Mouse (Mus musculus) bone marrow macrophage, adult 2 months (primary cell): ENCODE data around the gene Etfa.

Experiments used
- CTCF ChIP-seq: IDR thresholded peaks from 2 replicates; pipeline ENCODE4 v1.5.1; 2012; ENCODE audit warnings: low read depth, mild to moderate bottlenecking, low read length, moderate library complexity
- POLR2A ChIP-seq: IDR thresholded peaks from 2 replicates; pipeline ENCODE4 v1.6.1; 2012; ENCODE audit warnings: mild to moderate bottlenecking, low read depth, low read length, borderline replicate concordance

GRCm38 (mm10) chr9:55449108-55449507 lies 62.9 kb downstream of the Etfa start:
- TF ChIP-seq CTCF = no peak
- TF ChIP-seq POLR2A = no peak
